Mouse (Mus musculus): ENCODE results near the gene Lsr.
"Not testable (repeated sequence)": the region's sequence is repeated elsewhere in the genome, so short reads cannot be mapped to it uniquely, and the experiment has no call there.

Lsr gene

GRCm38 (mm10) chr7:30935422-30936099 lies 37.7 kb downstream of the Lsr start:
- DNase-seq (ENCODE audit: low read depth, low spot score) = not testable (repeated sequence)

- DNase-seq (ENCODE audit: low read depth, low spot score) = not testable (repeated sequence)
Observed at GRCm38 (mm10) chr7:30924581-30924980, 48.7 kb downstream of the Lsr start, which contains the start of gene Hamp2. Gene Hamp2, minus strand, starts transcription at chr7:30924681.

GRCm38 (mm10) chr7:30924071-30924470 lies 49.2 kb downstream of the Lsr start:
- no peak for DNase-seq (ENCODE audit: low read depth, low spot score)

- not testable (repeated sequence) for DNase-seq (ENCODE audit: low read depth, low spot score)
Observed at GRCm38 (mm10) chr7:30922490-30922889, 50.8 kb downstream of the Lsr start.

GRCm38 (mm10) chr7:30920217-30920616 lies 53.0 kb downstream of the Lsr start:
- no peak for DNase-seq (ENCODE audit: low read depth, low spot score)

- DNase-seq (ENCODE audit: low read depth, low spot score) = no peak
Observed at GRCm38 (mm10) chr7:30917219-30917618, 56.0 kb downstream of the Lsr start.

- no peak for DNase-seq (ENCODE audit: low read depth, low spot score)
Observed at GRCm38 (mm10) chr7:30916713-30917112, 56.6 kb downstream of the Lsr start.

GRCm38 (mm10) chr7:30914732-30915131 lies 58.5 kb downstream of the Lsr start, which contains the start of gene Mag:
Gene Mag, minus strand, starts transcription at chr7:30914873.
- DNase-seq (ENCODE audit: low read depth, low spot score) = no peak

- DNase-seq (ENCODE audit: low read depth, low spot score) = no peak
Observed at GRCm38 (mm10) chr7:30909773-30910172, 63.5 kb downstream of the Lsr start.

- no peak for DNase-seq (ENCODE audit: low read depth, low spot score)
Observed at GRCm38 (mm10) chr7:30908992-30909431, 64.3 kb downstream of the Lsr start.

- no peak for DNase-seq (ENCODE audit: low read depth, low spot score)
Observed at GRCm38 (mm10) chr7:30908277-30908991, 64.8 kb downstream of the Lsr start.
